Mouse (Mus musculus): ENCODE results near the gene Zp1. TPM values are rescaled to one million over a fixed set of nuclear protein-coding genes. Genes with fewer than 3 reads are reported as not detected.
A peak's percentile ranks its signal among the peaks of the same experiment; 100 is the strongest.

The Zp1 gene
- polyA plus RNA-seq, 1 experiment from 2014 or later, result not detected

DNA sequence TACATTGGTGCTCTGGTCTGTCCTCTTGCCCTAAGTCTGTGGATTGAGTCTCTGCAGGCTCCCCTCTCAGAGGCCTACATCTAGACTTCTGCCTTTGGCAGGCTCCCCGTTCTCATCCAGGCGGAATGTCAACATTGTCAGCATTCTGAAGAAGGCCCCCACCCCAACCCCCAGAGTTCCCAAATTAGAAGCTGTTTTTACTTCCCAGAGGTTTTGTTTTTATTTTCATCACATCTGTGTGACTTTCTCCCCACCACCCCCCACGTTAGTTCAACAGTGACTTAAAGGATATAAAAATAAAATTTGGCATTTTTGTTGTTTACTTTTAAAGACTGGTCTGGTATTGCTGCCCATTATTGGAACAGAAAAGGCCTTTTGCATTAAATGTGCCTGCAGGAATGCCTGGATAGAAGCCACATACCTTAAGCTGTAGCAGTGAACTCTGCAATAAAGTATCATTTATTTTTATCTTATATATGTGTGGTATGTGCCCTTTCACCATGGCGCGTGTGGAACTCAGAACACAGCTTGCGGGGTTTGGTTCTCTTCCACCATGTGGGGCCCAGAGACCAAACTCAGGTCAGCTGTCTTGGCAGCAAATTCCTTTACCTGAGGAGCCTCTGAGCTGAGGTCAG lies 11.2 kb downstream of the Zp1 start:
- H3K4me3 ChIP-seq (ENCODE audit: low read depth, low read length), result no peak overlapping the region
- ATAC-seq (ENCODE audit: insufficient read depth), result peak; percentile 50
- 46% methylated on average over 6 of the region's 6 CpGs for WGBS
- H3K4me2 ChIP-seq, result no peak overlapping the region
- H3K9me3 ChIP-seq (ENCODE audit: low read depth, low read length), result no peaks in the 10 kb centered on the region
- H3K36me3 ChIP-seq (ENCODE audit: insufficient read depth), result peaks cover 32% of the 10 kb centered on the region
- peak overlapping the region; percentile 89 for H3K27ac ChIP-seq (ENCODE audit: low read depth)
- no peak overlapping the region for H3K9ac ChIP-seq
- peak; percentile 77 for DNase-seq
- no peaks in the 10 kb centered on the region for H3K4me1 ChIP-seq (ENCODE audit: insufficient read depth)
- TF ChIP-seq CTCF (IDR thresholded peaks at IDR 0.05; ENCODE audit: low read depth), result no peak
- H3K27me3 ChIP-seq (ENCODE audit: insufficient read depth, low read length), result no peaks in the 10 kb centered on the region

DNA sequence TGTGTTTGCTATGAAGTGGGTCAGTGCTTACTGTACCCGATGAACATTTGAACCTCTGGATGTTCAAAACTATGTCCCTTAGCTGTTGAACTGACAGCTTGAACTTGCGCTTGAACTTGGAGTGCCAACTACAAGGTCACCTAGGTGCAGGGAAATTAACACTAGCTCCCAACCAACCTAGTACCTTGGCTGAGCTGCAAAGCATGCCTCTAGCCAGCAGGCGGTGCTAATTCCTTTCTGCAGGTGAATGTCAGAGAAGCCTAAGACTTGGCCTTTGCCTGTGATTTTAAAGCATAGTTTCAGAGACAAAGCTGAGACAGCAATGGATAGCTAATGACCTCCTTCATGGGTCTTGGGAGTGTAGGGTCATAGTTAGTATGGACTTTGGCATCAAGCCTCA lies 12.5 kb downstream of the Zp1 start:
- Histone ChIP-seq H3K9ac (no peak overlapping the region), H3K27me3 (ENCODE audit: insufficient read depth, low read length) (no peaks in the 10 kb centered on the region), H3K4me2 (no peak overlapping the region), H3K36me3 (ENCODE audit: insufficient read depth) (peaks cover 45% of the 10 kb centered on the region), H3K27ac (ENCODE audit: low read depth) (no peak overlapping the region), H3K4me1 (ENCODE audit: insufficient read depth) (no peaks in the 10 kb centered on the region), H3K4me3 (ENCODE audit: low read depth, low read length) (no peak overlapping the region), H3K9me3 (ENCODE audit: low read depth, low read length) (no peaks in the 10 kb centered on the region)
- ATAC-seq (ENCODE audit: insufficient read depth) (no peak), DNase-seq (peak; percentile 71)
- WGBS, result 51% methylated on average over 3 of the region's 3 CpGs
- TF ChIP-seq CTCF (IDR thresholded peaks at IDR 0.05; ENCODE audit: low read depth), result peak; percentile 78

DNA sequence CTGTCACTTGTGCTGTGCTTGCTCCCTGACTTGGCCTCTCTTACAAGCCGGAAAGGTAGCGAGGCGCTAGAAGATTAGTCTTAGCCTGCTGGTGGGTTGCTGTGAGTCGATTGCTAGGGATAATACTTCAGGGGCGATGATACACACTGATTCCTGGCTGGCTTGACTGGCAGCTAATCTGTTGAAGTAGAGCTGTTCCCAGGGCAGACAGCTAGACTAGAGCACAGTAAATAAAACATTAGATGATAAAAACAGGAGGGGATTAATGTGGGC lies 14.8 kb downstream of the Zp1 start:
- peak overlapping the region; percentile 78 for H3K27ac ChIP-seq (ENCODE audit: low read depth)
- no peak for TF ChIP-seq CTCF (IDR thresholded peaks at IDR 0.05; ENCODE audit: low read depth)
- ATAC-seq (ENCODE audit: insufficient read depth), result no peak; the same call in 1 of the 2 replicates
- no peak for DNase-seq
- H3K27me3 ChIP-seq (ENCODE audit: insufficient read depth, low read length), result no peaks in the 10 kb centered on the region
- WGBS, result 51% methylated on average over 5 of the region's 5 CpGs
- peak overlapping the region; percentile 25; the same call in 1 of the 2 replicates for H3K4me2 ChIP-seq
- no peaks in the 10 kb centered on the region for H3K4me1 ChIP-seq (ENCODE audit: insufficient read depth)
- no peak overlapping the region for H3K9ac ChIP-seq
- H3K36me3 ChIP-seq (ENCODE audit: insufficient read depth), result peaks cover 67% of the 10 kb centered on the region
- H3K9me3 ChIP-seq (ENCODE audit: low read depth, low read length), result no peaks in the 10 kb centered on the region
- H3K4me3 ChIP-seq (ENCODE audit: low read depth, low read length), result no peak overlapping the region

DNA sequence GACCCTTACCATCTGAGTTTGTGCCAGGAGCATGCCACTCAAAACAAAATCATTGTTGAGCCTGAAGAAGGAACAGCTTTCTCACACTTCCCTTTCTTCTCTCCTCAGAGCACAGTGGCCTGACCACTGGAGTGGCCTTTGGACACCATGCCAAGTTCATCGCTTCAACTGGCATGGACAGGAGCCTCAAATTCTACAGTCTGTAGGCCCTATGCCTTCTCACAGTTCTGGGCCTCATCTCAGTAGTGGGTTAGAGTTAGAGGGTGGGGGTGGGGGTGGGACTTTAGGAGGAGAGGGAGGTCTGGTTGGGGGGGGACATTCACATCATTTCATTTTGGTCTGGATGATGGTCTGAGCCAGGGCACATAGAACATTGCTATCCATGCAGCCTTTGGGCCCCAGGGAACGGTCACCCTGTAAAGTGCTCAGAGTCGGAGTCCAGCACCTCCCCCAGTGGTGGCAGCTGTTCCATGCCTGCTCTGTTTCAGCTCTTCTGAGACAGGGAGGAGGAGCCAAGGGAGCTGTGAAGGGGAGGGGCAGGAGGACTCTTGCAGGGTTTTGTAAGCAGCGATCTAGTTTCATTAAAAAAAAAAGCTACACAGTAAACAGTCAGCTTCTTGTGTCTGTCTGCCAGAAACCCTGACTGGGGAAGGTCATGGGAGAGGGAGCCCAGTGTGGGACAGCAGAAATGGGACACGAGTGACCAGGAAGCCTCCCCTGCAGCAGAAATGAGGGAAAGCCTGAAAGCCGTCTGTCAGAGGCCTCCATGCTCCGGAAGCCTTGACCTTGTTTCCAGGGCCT lies 15.3 kb downstream of the Zp1 start:
- Histone ChIP-seq H3K9ac (no peak overlapping the region), H3K36me3 (ENCODE audit: insufficient read depth) (peaks cover 72% of the 10 kb centered on the region), H3K4me3 (ENCODE audit: low read depth, low read length) (no peak overlapping the region), H3K27me3 (ENCODE audit: insufficient read depth, low read length) (no peaks in the 10 kb centered on the region), H3K9me3 (ENCODE audit: low read depth, low read length) (no peaks in the 10 kb centered on the region), H3K4me1 (ENCODE audit: insufficient read depth) (no peaks in the 10 kb centered on the region), H3K4me2 (peak overlapping the region; percentile 25; the same call in 1 of the 2 replicates), H3K27ac (ENCODE audit: low read depth) (peak overlapping the region; percentile 78)
- WGBS, result 37% methylated on average over 7 of the region's 7 CpGs
- peak; percentile 90 for ATAC-seq (ENCODE audit: insufficient read depth)
- peak; percentile 89 for DNase-seq
- TF ChIP-seq CTCF (IDR thresholded peaks at IDR 0.05; ENCODE audit: low read depth), result peak; percentile 26; the same call in 1 of the 2 replicates

DNA sequence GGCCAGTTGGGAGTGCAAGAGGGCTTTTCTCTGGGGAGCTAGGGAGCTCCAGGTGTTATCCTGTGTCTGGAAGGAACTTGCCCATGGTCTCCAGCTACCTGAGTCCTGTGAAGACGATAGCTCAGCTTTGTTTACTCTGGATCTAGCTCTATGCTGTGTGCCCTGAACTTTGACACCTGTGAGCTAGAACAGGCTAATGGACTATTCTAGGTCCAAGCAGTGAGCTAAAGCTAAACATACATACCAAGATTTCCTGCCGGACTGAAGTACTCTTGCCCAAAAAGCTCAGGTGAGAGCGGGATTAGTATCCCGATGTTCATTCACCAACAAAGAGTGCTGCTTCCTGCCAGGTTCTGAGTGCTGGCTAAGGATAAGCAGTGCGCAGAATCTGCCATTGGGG lies 15.9 kb downstream of the Zp1 start:
- ATAC-seq (ENCODE audit: insufficient read depth), result no peak
- Histone ChIP-seq H3K27me3 (ENCODE audit: insufficient read depth, low read length) (no peaks in the 10 kb centered on the region), H3K27ac (ENCODE audit: low read depth) (peak overlapping the region; percentile 56; the same call in 1 of the 2 replicates), H3K9me3 (ENCODE audit: low read depth, low read length) (no peaks in the 10 kb centered on the region), H3K36me3 (ENCODE audit: insufficient read depth) (peaks cover 79% of the 10 kb centered on the region), H3K9ac (no peak overlapping the region), H3K4me1 (ENCODE audit: insufficient read depth) (no peaks in the 10 kb centered on the region), H3K4me3 (ENCODE audit: low read depth, low read length) (no peak overlapping the region), H3K4me2 (no peak overlapping the region)
- 76% methylated on average over 5 of the region's 5 CpGs for WGBS
- TF ChIP-seq CTCF (IDR thresholded peaks at IDR 0.05; ENCODE audit: low read depth), result no peak
- DNase-seq, result no peak

DNA sequence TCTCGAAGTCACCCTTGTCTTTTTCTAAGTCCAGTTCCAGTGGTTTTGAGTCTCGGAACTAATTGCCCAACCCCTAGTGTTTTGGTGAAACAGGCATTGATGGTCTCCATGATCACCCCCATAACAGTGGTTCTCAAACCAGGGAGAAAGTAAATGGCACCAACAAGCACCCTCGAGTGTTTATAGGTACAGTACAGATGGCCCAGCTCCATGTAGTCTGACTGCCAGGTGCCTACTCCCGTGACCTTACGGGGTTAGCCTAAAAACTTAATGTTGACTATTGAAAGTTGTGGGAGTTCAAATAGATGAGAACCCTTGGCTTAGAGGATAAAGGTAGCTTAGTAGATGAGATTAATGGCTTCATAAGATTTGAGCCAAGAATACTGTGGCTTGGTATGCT lies 19.4 kb downstream of the Zp1 start:
- Histone ChIP-seq H3K27me3 (ENCODE audit: insufficient read depth, low read length) (no peaks in the 10 kb centered on the region), H3K27ac (ENCODE audit: low read depth) (no peak overlapping the region), H3K4me1 (ENCODE audit: insufficient read depth) (peaks cover 4% of the 10 kb centered on the region; the same call in 1 of the 2 replicates), H3K4me2 (no peak overlapping the region), H3K4me3 (ENCODE audit: low read depth, low read length) (no peak overlapping the region), H3K9me3 (ENCODE audit: low read depth, low read length) (no peaks in the 10 kb centered on the region), H3K9ac (no peak overlapping the region), H3K36me3 (ENCODE audit: insufficient read depth) (peaks cover 83% of the 10 kb centered on the region)
- WGBS, result 88% methylated on average over 5 of the region's 5 CpGs
- no peak for TF ChIP-seq CTCF (IDR thresholded peaks at IDR 0.05; ENCODE audit: low read depth)
- DNase-seq, result no peak
- no peak for ATAC-seq (ENCODE audit: insufficient read depth)

DNA sequence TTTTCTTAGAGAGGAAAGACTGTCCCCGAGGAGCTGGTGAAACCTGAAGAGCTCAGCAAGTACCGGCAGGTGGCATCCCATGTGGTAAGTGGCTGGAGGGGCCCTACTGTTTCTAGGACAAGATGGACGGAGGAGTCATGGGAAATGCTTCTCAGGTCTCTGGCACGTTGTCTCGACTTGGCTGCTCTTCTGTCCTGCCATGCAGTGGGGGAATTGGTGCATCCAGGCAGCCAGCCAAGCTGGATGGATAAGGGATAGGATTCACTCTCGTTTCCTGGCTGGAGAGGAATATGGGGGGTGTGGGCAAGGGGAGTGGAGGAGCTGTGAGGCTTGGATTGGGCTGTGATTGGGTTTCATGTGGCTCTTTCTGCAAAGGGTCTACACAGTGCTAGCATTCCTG lies 20.1 kb downstream of the Zp1 start:
- H3K27ac ChIP-seq (ENCODE audit: low read depth), result no peak overlapping the region
- H3K4me2 ChIP-seq, result no peak overlapping the region
- peaks cover 77% of the 10 kb centered on the region for H3K36me3 ChIP-seq (ENCODE audit: insufficient read depth)
- H3K4me3 ChIP-seq (ENCODE audit: low read depth, low read length), result no peak overlapping the region
- no peaks in the 10 kb centered on the region for H3K27me3 ChIP-seq (ENCODE audit: insufficient read depth, low read length)
- H3K4me1 ChIP-seq (ENCODE audit: insufficient read depth), result peaks cover 4% of the 10 kb centered on the region; the same call in 1 of the 2 replicates
- no peak for ATAC-seq (ENCODE audit: insufficient read depth)
- H3K9ac ChIP-seq, result no peak overlapping the region
- H3K9me3 ChIP-seq (ENCODE audit: low read depth, low read length), result no peaks in the 10 kb centered on the region
- no peak for TF ChIP-seq CTCF (IDR thresholded peaks at IDR 0.05; ENCODE audit: low read depth)
- no peak for DNase-seq
- 63% methylated on average over 6 of the region's 6 CpGs for WGBS

Data from lung, embryonic 14.5 days (tissue).